Mouse (Mus musculus) liver, embryonic 14.5 days (tissue): ENCODE results near the gene Fut8.

Experiments
- CTCF ChIP-seq: IDR thresholded peaks from 2 replicates; pipeline ENCODE4 v1.5.1; 2016; ENCODE audit warnings: antibody characterized with exemption, low read depth, control low read depth
- EP300 ChIP-seq: IDR thresholded peaks from 2 replicates; pipeline ENCODE4 v1.6.1; 2016; ENCODE audit warnings: antibody characterized with exemption, low read depth

DNA sequence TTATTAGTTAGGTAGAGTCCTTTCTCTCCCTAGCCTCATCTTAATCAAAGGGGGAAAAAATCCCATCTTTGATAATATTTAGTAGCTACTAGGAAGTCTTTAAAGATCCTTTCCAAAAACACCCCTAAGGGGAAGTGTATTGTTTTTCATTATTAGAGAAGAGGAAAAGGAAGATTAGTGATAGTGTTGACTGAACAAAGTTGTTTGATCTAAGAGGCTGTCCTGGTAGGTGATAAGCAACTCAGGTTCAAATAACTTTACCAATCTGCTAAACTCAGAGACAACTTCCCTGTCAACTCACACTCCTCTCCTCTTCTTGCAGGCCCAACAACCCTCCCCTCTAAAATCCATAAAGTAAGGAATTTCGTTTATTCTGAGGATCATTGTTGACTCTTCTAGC, 190.2 kb downstream of the Fut8 start:
- TF ChIP-seq CTCF (no peak), EP300 (no peak)
